ENCODE assay signal across 8 mouse cellular contexts in genomic region chr1:163403498-163404126, GRCm38 (mm10). TPM values are rescaled to one million over a fixed set of nuclear protein-coding genes. Genes with fewer than 3 reads are reported as not detected.
DNase-seq lines count a peak whose midpoint lies in the region; ATAC-seq lines count a peak whose summit lies in the region.

Gene Gorab (minus strand): TSS chr1:163403669.

- intact Hi-C loops in gastrocnemius, postnatal 14 days (cut with DNase I; ENCODE audit: low total_unique reads), result no loop called here
- intact Hi-C loops in left cerebral cortex, postnatal 10 days (cut with DNase I), result no loop called here

- DNase-seq in adrenal gland, adult (ENCODE audit: inconsistent age in 2 of 2, low spot score in 1 of 2), result peak; percentile 95 to 99
- peak; percentile 95 for DNase-seq in embryo, embryonic 10.5 days (ENCODE audit: low spot score)
- peak; percentile 94 for DNase-seq in gastrocnemius, postnatal 14 days
- peak; percentile 95 for DNase-seq in left cerebral cortex, postnatal 10 days (ENCODE audit: extremely low spot score in 1 of 2, low spot score in 2 of 2)
- DNase-seq in right cerebral cortex, postnatal 25 days, result peak; percentile 97
- DNase-seq in urinary bladder, postnatal 4 days (ENCODE audit: low spot score in 2 of 2), result peak; percentile 89 to 93

- ATAC-seq in inflammation-experienced regulatory T-cells, adult 6 months, result peak; percentile 99
- peak; percentile 99 for ATAC-seq in megakaryocyte-erythroid progenitor cell, adult 5-6 weeks (replicated peaks; ENCODE audit: low FRiP score, low TSS enrichment, poor library complexity, severe bottlenecking)

RNA-seq across cellular contexts. Expression of gene Gorab, which starts in this region (rescaled TPM):
- total RNA-seq in gastrocnemius, postnatal 14 days (2021), result 1 to 10 TPM; 2.9 to 4.9 TPM
- 10 to 100 TPM; 11.6 to 13.2 (median 12.4) TPM for polyA plus RNA-seq in inflammation-experienced regulatory T-cells, adult 6 months (2017; shearing (Covaris generic))
- 10 to 100 TPM; 10.8 to 10.9 TPM for total RNA-seq in left cerebral cortex, postnatal 10 days (2021)
- total RNA-seq in megakaryocyte-erythroid progenitor cell, adult 5-6 weeks (2014; fragmentation: Nextera tagmentation), result 5.7 and 13.5 TPM in 2 replicates
- 9.2 and 10.0 TPM in 2 replicates for total RNA-seq in megakaryocyte-erythroid progenitor cell, adult 5-6 weeks (2017)

Comparison
In these comparisons a context has a peak if more than half of its experiments do, and no peak if none do; other contexts are left out.
1. Peak in every context shown above with its lines: DNase-seq and ATAC-seq.